Mouse (Mus musculus): ENCODE data around the gene Nat8f1. TPM values are rescaled to one million over a fixed set of nuclear protein-coding genes. Genes with fewer than 3 reads are reported as not detected.
A peak's percentile ranks its signal among the peaks of the same experiment; 100 is the strongest.
"Not testable (repeated sequence)": the region's sequence is repeated elsewhere in the genome, so short reads cannot be mapped to it uniquely, and the experiment has no call there.

Gene Nat8f1
- total RNA-seq, 2 experiments from 2014 or later: 2.2 to 3.6 TPM

GRCm38 (mm10) chr6:85909704-85910103 lies 5.8 kb downstream of the Nat8f1 start:
- no peak for ATAC-seq (replicated peaks; ENCODE audit: low FRiP score, low TSS enrichment, poor library complexity, severe bottlenecking)

DNA sequence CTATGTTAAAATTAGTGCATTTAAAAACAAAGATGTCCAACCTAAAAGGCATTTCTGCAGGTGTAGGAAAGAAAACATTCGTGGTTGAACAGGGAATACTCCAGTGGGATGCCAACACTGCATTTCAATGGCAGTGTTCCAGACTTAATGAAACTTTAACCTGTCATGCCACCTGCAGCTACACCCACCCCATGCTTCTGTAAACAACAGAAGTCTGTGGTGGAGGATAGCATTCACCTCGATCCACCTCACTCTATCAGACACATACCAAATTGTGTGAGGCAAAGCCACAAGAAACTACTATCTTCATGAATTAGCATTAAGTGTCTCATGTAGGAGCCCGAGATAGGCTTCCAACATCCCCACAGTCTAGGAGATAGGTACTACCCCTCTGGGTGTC lies 7.1 kb downstream of the Nat8f1 start:
- 0 out of 2 replicates have a peak, but pooled peaks have one; percentile 15 for ATAC-seq (replicated peaks; ENCODE audit: low FRiP score, low TSS enrichment, poor library complexity, severe bottlenecking)

GRCm38 (mm10) chr6:85906911-85907351 lies 8.6 kb downstream of the Nat8f1 start:
- not testable (repeated sequence) for ATAC-seq (replicated peaks; ENCODE audit: low FRiP score, low TSS enrichment, poor library complexity, severe bottlenecking)

GRCm38 (mm10) chr6:85904642-85905061 lies 10.8 kb downstream of the Nat8f1 start, which contains the start of gene Nat8f4:
Gene Nat8f4 (minus strand): TSS chr6:85904884.
- peak; percentile 87 for ATAC-seq (replicated peaks; ENCODE audit: low FRiP score, low TSS enrichment, poor library complexity, severe bottlenecking)

- no peak for ATAC-seq (replicated peaks; ENCODE audit: low FRiP score, low TSS enrichment, poor library complexity, severe bottlenecking)
Observed at GRCm38 (mm10) chr6:85902303-85902702, 13.2 kb downstream of the Nat8f1 start.

GRCm38 (mm10) chr6:85898596-85899475 lies 16.7 kb downstream of the Nat8f1 start:
- not testable (repeated sequence) for ATAC-seq (replicated peaks; ENCODE audit: low FRiP score, low TSS enrichment, poor library complexity, severe bottlenecking)

DNA sequence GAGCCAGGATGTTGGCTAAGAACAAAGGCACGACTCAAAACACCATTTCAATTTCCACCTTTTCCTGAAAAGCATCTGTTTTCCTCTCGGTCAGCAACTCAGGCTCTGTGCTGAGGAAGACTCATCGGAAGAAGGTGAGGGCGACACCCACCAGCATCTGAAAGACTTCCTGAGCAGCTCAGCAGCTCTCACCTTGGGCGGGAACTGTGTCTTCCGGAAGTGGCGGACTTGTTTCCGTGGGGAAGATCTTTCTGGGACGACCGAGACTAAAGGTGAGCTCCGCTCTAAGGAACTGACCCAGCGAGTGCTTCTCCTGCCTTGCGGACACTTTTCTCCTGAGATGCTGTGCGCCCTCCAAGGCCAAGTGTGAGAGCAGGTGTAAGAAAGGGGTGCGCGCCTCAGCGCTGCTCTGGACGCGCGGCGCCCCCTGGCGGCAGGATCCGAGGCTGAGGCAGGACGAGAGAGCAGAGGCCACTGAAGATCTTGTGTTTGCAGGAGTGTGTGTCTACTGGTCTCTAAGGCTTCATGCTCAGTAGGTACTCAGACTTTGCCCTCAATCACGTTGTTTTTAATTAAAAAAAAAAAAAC lies 20.3 kb downstream of the Nat8f1 start:
- peak; percentile 85 for ATAC-seq (replicated peaks; ENCODE audit: low FRiP score, low TSS enrichment, poor library complexity, severe bottlenecking)

DNA sequence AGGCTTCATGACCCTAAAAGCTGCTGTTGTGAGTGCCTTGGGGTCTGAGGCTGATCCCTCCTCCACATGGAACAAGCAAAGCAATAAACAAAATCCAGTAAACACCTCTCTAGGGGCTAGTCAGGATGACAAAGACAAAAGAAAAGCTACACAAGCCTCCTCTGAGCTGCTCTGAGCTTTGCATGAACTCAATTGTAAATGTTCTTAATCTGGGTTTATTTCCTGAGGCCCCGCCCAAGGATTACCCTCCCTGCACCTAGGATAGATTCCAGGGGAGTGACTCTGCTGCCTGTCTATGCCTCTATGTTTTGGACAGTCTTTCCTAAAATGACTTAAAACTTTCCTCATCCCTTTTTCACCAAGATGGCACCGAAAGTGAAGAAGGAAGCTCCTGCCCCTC lies 26.5 kb downstream of the Nat8f1 start:
- ATAC-seq (replicated peaks; ENCODE audit: low FRiP score, low TSS enrichment, poor library complexity, severe bottlenecking): no peak

- no peak for ATAC-seq (replicated peaks; ENCODE audit: low FRiP score, low TSS enrichment, poor library complexity, severe bottlenecking)
Observed at GRCm38 (mm10) chr6:85884311-85884710, 31.2 kb downstream of the Nat8f1 start.

- ATAC-seq (replicated peaks; ENCODE audit: low FRiP score, low TSS enrichment, poor library complexity, severe bottlenecking): not testable (repeated sequence)
Observed at GRCm38 (mm10) chr6:85883246-85883645, 32.2 kb downstream of the Nat8f1 start.

- ATAC-seq (replicated peaks; ENCODE audit: low FRiP score, low TSS enrichment, poor library complexity, severe bottlenecking): not testable (repeated sequence)
Observed at GRCm38 (mm10) chr6:85869006-85869405, 46.5 kb downstream of the Nat8f1 start, which contains the start of gene Nat8f2. Gene Nat8f2 (minus strand): TSS chr6:85869158.

DNA sequence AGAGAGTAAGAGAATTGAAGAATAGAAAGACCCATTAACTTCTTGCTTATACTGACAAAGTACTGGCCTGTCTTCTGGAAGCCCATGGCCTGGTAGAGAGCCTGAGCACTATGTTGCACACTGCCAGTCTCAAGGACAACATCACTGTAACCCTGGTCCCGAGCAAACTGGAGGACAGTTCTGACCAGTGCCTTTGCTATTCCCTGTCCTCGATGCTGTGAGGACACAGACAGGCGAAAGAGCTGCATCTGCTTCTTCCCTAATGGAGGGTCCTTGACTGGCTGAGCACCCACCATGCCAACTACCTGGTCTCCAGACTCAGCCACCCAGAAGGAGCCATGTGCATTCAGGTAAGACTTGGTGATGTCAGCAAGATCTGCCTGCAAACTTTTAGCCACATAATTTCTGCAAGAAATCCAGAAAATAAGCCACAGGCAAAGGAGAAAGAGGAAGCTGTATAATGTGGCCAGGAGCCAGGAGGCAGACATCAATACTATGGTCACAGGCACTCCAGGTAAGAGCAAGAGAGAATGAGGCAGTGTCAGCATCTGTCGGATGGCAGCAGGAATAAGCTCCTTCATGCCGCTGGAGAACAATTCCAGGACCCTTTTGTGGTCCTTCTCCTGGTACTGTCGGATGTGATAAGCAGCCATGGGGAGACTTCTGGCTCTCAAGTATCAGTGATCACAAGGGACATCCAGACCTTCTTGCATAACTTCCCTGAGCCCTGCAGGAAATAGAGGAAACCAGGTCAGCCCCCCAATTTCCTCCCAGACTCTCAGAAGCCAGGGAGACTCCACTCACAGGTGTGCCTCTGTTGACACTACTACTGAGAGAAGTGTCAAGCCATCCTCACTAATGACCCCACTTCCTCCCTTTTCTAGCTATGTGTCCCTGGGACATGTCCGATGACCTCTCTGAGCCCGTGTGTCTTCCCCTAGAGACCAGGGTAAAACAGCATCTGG lies 47.5 kb downstream of the Nat8f1 start:
- ATAC-seq (replicated peaks; ENCODE audit: low FRiP score, low TSS enrichment, poor library complexity, severe bottlenecking): no peak

- ATAC-seq (replicated peaks; ENCODE audit: low FRiP score, low TSS enrichment, poor library complexity, severe bottlenecking): not testable (repeated sequence)
Observed at GRCm38 (mm10) chr6:85866995-85867394, 48.5 kb downstream of the Nat8f1 start.

GRCm38 (mm10) chr6:85866166-85866565 lies 49.3 kb downstream of the Nat8f1 start:
- ATAC-seq (replicated peaks; ENCODE audit: low FRiP score, low TSS enrichment, poor library complexity, severe bottlenecking): not testable (repeated sequence)

DNA sequence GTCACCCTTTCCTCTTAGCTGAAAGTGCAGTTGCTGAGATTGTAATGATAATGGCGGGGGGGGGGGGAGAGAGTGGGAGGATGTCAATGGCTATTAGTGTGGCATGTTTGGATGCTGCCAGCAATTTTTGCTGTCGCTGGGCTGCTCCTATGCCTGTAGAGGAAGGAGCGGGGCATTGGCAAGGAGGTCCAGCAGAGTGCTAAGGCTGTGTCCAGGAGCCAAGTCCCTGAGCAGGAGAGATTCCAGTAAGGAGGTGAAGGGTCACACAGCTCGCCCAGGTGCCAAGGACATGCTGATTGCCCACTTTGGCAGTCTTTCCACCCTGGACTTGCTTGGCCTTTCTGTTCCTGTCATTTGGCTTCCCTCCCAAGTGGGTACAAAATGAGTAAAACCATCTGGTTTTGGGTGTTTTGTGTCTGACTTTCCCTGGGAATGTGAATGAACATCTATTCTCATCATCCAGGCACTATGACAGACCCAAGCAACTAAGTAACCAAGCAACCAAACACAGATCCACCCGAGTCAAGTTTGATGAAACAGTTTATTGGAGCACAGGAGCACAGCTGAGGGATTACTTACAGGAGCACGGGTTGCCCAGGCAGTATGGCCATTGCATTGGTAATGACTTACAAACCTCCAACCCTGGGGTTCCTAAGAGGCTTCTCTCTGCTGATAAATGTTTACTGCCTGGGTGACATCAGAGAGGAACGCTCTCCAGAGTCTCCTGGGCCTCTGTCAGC lies 50.4 kb downstream of the Nat8f1 start:
- ATAC-seq (replicated peaks; ENCODE audit: low FRiP score, low TSS enrichment, poor library complexity, severe bottlenecking): not testable (repeated sequence)

DNA sequence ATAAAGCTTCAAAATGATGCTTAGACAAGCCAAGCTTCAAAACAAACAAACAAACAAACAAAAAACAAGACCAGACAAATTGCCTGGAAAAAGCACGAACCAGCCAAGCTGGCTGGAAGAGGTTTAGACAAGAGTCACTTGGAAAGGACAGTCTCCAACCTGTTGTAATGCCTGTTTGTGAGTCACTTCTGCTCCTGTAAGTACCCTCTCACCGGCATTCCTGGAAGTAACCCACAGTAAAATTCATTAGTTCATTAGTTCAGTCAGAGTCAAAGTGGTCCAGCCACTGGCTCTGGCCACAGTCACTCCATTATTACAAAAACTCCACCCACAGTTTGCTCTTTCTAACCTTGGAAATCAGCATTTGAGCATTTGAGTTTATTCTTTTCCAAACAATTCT lies 51.6 kb downstream of the Nat8f1 start:
- ATAC-seq (replicated peaks; ENCODE audit: low FRiP score, low TSS enrichment, poor library complexity, severe bottlenecking): no peak

DNA sequence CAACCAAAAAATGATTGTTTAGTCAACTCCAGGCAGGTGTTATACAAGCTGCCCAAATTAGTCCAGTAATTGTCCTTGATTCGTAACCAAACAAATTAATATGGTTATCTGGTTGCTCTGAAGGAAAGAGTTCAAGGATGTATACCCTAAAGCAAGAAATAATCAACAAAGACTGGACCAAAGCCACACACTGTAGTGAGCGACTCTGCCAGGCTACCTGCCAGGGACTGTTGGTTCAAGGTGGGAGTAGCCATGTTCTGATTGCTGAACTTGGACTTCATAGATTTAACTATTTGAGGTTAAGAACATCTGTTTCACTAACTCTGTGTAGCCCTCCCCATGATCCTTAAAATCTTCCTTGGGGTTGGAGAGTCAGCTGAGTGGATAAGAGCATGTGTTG lies 52.4 kb downstream of the Nat8f1 start:
- no peak for ATAC-seq (replicated peaks; ENCODE audit: low FRiP score, low TSS enrichment, poor library complexity, severe bottlenecking)

DNA sequence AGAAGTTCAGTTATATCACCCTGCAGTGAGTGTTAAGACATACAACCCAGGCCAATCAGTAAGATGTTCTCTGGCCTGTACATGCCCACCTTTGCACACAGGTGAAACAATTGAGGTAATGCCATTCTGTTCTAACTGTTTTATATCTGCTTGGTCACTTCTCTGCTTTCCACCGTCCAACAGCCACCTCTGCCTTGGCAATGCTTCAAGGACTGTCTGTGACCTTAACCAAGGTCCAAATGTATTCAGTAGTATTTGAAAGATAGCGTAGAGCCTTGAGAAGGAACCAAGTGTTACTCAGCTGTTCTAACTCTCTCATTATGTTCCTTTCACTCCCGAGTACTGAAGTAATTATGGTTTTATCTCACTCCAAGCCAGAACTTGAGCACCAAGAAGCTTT lies 52.9 kb downstream of the Nat8f1 start:
- ATAC-seq (replicated peaks; ENCODE audit: low FRiP score, low TSS enrichment, poor library complexity, severe bottlenecking): no peak

DNA sequence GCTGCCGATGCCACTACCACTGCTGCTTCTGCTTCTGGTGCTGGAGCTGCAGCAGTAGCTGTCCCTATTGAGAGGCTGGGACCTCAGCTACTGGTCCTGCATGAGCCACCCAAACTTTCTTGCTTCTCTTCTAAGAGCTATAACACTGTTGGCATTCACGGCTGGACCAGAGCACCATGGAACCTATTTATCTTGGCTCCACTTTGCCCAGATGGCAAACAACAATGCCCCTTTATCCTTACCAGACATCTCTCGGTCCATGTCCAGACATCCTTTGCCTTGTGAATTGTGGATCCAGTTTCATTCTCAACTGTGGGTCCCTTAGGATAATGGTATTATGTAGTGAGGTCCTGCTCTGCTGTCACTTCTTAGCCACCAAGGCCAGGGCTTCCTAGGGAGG lies 54.2 kb downstream of the Nat8f1 start:
- no peak for ATAC-seq (replicated peaks; ENCODE audit: low FRiP score, low TSS enrichment, poor library complexity, severe bottlenecking)
